Mouse (Mus musculus) inflammation-experienced regulatory T-cells, adult 6 months (primary cell): Measurements from ENCODE around the gene Jmjd1c. TPM values are rescaled to one million over a fixed set of nuclear protein-coding genes. Genes with fewer than 3 reads are reported as not detected.
A peak's percentile ranks its signal among the peaks of the same experiment; 100 is the strongest.

Experiments used
- ATAC-seq: one replicate; pipeline ENCODE4 v1.8.0; 2017
- polyA plus RNA-seq, 3 experiments: library from polyadenylated mRNA; unstranded; fragments of 100-300 nt; shearing (Covaris generic); gene quantifications; one replicate each; pipeline ENCODE4 v1.2.1; 2017

Gene Jmjd1c
- polyA plus RNA-seq, 3 experiments from 2014 or later, result 34.3 to 58.3 (median 45.7) TPM

GRCm38 (mm10) chr10:67131709-67132108 lies 35.8 kb downstream of the Jmjd1c start:
- ATAC-seq, result no peak

GRCm38 (mm10) chr10:67134322-67134721 lies 38.4 kb downstream of the Jmjd1c start:
- ATAC-seq, result no peak

GRCm38 (mm10) chr10:67137437-67137836 lies 41.5 kb downstream of the Jmjd1c start:
- ATAC-seq, result no peak

- ATAC-seq, result no peak
Observed at GRCm38 (mm10) chr10:67143661-67144060, 47.7 kb downstream of the Jmjd1c start.

GRCm38 (mm10) chr10:67144269-67144668 lies 48.3 kb downstream of the Jmjd1c start:
- no peak for ATAC-seq

- ATAC-seq, result no peak
Observed at GRCm38 (mm10) chr10:67145623-67146022, 49.7 kb downstream of the Jmjd1c start.

- no peak for ATAC-seq
Observed at GRCm38 (mm10) chr10:67151766-67152165, 55.8 kb downstream of the Jmjd1c start.

GRCm38 (mm10) chr10:67154647-67155046 lies 58.7 kb downstream of the Jmjd1c start:
- no peak for ATAC-seq

- no peak for ATAC-seq
Observed at GRCm38 (mm10) chr10:67174049-67174448, 78.1 kb downstream of the Jmjd1c start.

- no peak for ATAC-seq
Observed at GRCm38 (mm10) chr10:67176031-67176430, 80.1 kb downstream of the Jmjd1c start.

- ATAC-seq, result no peak
Observed at GRCm38 (mm10) chr10:67176932-67177331, 81.0 kb downstream of the Jmjd1c start.

- ATAC-seq, result no peak
Observed at GRCm38 (mm10) chr10:67177410-67177809, 81.5 kb downstream of the Jmjd1c start.

GRCm38 (mm10) chr10:67180021-67180420 lies 84.1 kb downstream of the Jmjd1c start:
- no peak for ATAC-seq

GRCm38 (mm10) chr10:67180799-67181198 lies 84.9 kb downstream of the Jmjd1c start:
- ATAC-seq, result no peak

- no peak for ATAC-seq
Observed at GRCm38 (mm10) chr10:67182651-67183050, 86.7 kb downstream of the Jmjd1c start.

- no peak for ATAC-seq
Observed at GRCm38 (mm10) chr10:67183086-67183485, 87.2 kb downstream of the Jmjd1c start.

GRCm38 (mm10) chr10:67184441-67185070 lies 88.6 kb downstream of the Jmjd1c start:
- no peak for ATAC-seq

- ATAC-seq, result peak; percentile 90
Observed at GRCm38 (mm10) chr10:67185491-67186081, 89.7 kb downstream of the Jmjd1c start.

- no peak for ATAC-seq
Observed at GRCm38 (mm10) chr10:67186489-67186888, 90.6 kb downstream of the Jmjd1c start.

- ATAC-seq, result no peak
Observed at GRCm38 (mm10) chr10:67187001-67187453, 91.1 kb downstream of the Jmjd1c start.

GRCm38 (mm10) chr10:67187952-67188351 lies 92.0 kb downstream of the Jmjd1c start:
- no peak for ATAC-seq

- ATAC-seq, result peak; percentile 10
Observed at GRCm38 (mm10) chr10:67189057-67189456, 93.1 kb downstream of the Jmjd1c start.

GRCm38 (mm10) chr10:67190261-67190660 lies 94.3 kb downstream of the Jmjd1c start:
- no peak for ATAC-seq

- ATAC-seq, result no peak
Observed at GRCm38 (mm10) chr10:67192366-67192765, 96.4 kb downstream of the Jmjd1c start.
